Mouse (Mus musculus) kidney, adult 11 months (tissue): ENCODE measurements around the gene Clk1.

Source experiments
- DNase-seq: peaks from one replicate; pipeline ENCODE4 v3.0.0; 2022

The Clk1 gene

GRCm38 (mm10) chr1:58423371-58424248 is at the start of gene Clk1:
TSS of gene Clk1 (minus strand) at chr1:58424066.
- DNase-seq, result peak; percentile 96

- no peak for DNase-seq
Observed at GRCm38 (mm10) chr1:58465561-58465960, 41.7 kb upstream of the Clk1 start.

GRCm38 (mm10) chr1:58465042-58465441 is 41.2 kb upstream of the Clk1 start:
- no peak for DNase-seq

GRCm38 (mm10) chr1:58463935-58464334 is 40.1 kb upstream of the Clk1 start:
- DNase-seq, result no peak

- DNase-seq, result no peak
Observed at GRCm38 (mm10) chr1:58460566-58460965, 36.7 kb upstream of the Clk1 start.

GRCm38 (mm10) chr1:58458867-58459266 is 35.0 kb upstream of the Clk1 start:
- no peak for DNase-seq

- no peak for DNase-seq
Observed at GRCm38 (mm10) chr1:58458175-58458574, 34.3 kb upstream of the Clk1 start.

- DNase-seq, result no peak
Observed at GRCm38 (mm10) chr1:58454316-58454715, 30.4 kb upstream of the Clk1 start.

- DNase-seq, result no peak
Observed at GRCm38 (mm10) chr1:58448396-58448795, 24.5 kb upstream of the Clk1 start.

- DNase-seq, result peak; percentile 40
Observed at GRCm38 (mm10) chr1:58447766-58448165, 23.9 kb upstream of the Clk1 start.

GRCm38 (mm10) chr1:58445861-58446260 is 22.0 kb upstream of the Clk1 start:
- DNase-seq, result no peak

- peak; percentile 88 for DNase-seq
Observed at GRCm38 (mm10) chr1:58445143-58445722, 21.4 kb upstream of the Clk1 start, which contains the start of the genes Nif3l1 and Ppil3. TSS of gene Nif3l1 (plus strand) at chr1:58445151. TSS of gene Ppil3 (minus strand) at chr1:58445486.

GRCm38 (mm10) chr1:58444691-58445090 is 20.8 kb upstream of the Clk1 start:
- DNase-seq, result no peak

GRCm38 (mm10) chr1:58424551-58424950 is 685 bp upstream of the Clk1 start:
- DNase-seq, result no peak

GRCm38 (mm10) chr1:58422879-58423278 is 987 bp downstream of the Clk1 start:
- peak; percentile 47 for DNase-seq

GRCm38 (mm10) chr1:58420961-58421360 is 2.9 kb downstream of the Clk1 start:
- no peak for DNase-seq

- DNase-seq, result no peak
Observed at GRCm38 (mm10) chr1:58420032-58420431, 3.8 kb downstream of the Clk1 start.

GRCm38 (mm10) chr1:58416048-58416447 is 7.8 kb downstream of the Clk1 start:
- DNase-seq, result no peak

GRCm38 (mm10) chr1:58415442-58415841 is 8.4 kb downstream of the Clk1 start:
- DNase-seq, result no peak

- no peak for DNase-seq
Observed at GRCm38 (mm10) chr1:58410776-58411175, 13.1 kb downstream of the Clk1 start.

- no peak for DNase-seq
Observed at GRCm38 (mm10) chr1:58410198-58410588, 13.7 kb downstream of the Clk1 start.

- DNase-seq, result no peak
Observed at GRCm38 (mm10) chr1:58409553-58410197, 14.2 kb downstream of the Clk1 start.

- DNase-seq, result no peak
Observed at GRCm38 (mm10) chr1:58408141-58408540, 15.7 kb downstream of the Clk1 start.

- DNase-seq, result no peak
Observed at GRCm38 (mm10) chr1:58407321-58407720, 16.5 kb downstream of the Clk1 start.
